Mouse (Mus musculus) layer of hippocampus, adult 2 months (tissue): ENCODE measurements around the gene Nupr1. TPM values are rescaled to one million over a fixed set of nuclear protein-coding genes. Genes with fewer than 3 reads are reported as not detected.

Experiments used
- DNase-seq, 2 experiments: peaks; one replicate each; pipeline ENCODE4 v3.0.0; 2022; ENCODE audit warnings: low spot score in 2 of 2
- H3K27ac ChIP-seq: fragments of 200-600 bp; 2 replicates; pipeline ENCODE4 v1.8.1; 2022
- H3K4me3 ChIP-seq: fragments of 200-600 bp; 2 replicates; pipeline ENCODE4 v1.8.1; 2022; ENCODE audit warnings: mild to moderate bottlenecking
- CTCF ChIP-seq: fragments of 200-600 bp; conservative IDR thresholded peaks from 2 replicates; pipeline ENCODE4 v1.8.1; 2022; ENCODE audit warnings: antibody characterized with exemption, mild to moderate bottlenecking, moderate library complexity
- total RNA-seq, 2 experiments: library from RNA; stranded (reverse); gene quantifications; 2 replicates each; pipeline ENCODE4 v1.2.3; 2021

Gene Nupr1
- total RNA-seq, 2 experiments from 2014 or later: 10.3 to 12.2 TPM

DNA sequence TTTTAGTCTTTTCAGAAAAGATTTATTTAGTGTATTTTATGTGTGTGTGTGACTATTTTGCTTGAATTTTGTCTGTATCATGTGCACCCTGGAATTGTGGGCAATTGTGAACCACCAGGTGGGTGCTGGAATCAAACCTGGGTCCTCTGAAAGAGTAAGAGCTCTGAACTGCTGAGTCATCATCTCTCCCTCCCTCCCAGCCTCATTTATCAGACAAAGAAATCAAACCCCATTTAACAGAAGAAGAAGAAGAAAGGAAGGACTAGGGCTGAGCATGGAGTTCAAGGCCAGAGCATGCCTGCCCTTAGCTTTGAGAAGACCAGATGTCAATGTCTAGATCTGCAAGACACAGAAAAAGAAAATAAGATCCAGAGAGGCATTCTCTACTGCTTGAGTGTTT is 4.7 kb upstream of the Nupr1 start:
- no peak for TF ChIP-seq CTCF
- no peak overlapping the region for H3K27ac ChIP-seq
- no peak overlapping the region for H3K4me3 ChIP-seq
- no peak for DNase-seq

- Histone ChIP-seq H3K4me3 (no peak overlapping the region), H3K27ac (no peak overlapping the region)
- no peak for DNase-seq
- no peak for TF ChIP-seq CTCF
These were observed 1.8 kb upstream of the Nupr1 start for GRCm38 (mm10) chr7:126632478-126632877.

GRCm38 (mm10) chr7:126629915-126630314 is 746 bp downstream of the Nupr1 start:
- Histone ChIP-seq H3K27ac (no peak overlapping the region), H3K4me3 (no peak overlapping the region)
- DNase-seq: no peak
- TF ChIP-seq CTCF: no peak

- Histone ChIP-seq H3K27ac (no peak overlapping the region), H3K4me3 (no peak overlapping the region)
- no peak for TF ChIP-seq CTCF
- DNase-seq: no peak
These were observed 2.5 kb downstream of the Nupr1 start for GRCm38 (mm10) chr7:126628111-126628510.

DNA sequence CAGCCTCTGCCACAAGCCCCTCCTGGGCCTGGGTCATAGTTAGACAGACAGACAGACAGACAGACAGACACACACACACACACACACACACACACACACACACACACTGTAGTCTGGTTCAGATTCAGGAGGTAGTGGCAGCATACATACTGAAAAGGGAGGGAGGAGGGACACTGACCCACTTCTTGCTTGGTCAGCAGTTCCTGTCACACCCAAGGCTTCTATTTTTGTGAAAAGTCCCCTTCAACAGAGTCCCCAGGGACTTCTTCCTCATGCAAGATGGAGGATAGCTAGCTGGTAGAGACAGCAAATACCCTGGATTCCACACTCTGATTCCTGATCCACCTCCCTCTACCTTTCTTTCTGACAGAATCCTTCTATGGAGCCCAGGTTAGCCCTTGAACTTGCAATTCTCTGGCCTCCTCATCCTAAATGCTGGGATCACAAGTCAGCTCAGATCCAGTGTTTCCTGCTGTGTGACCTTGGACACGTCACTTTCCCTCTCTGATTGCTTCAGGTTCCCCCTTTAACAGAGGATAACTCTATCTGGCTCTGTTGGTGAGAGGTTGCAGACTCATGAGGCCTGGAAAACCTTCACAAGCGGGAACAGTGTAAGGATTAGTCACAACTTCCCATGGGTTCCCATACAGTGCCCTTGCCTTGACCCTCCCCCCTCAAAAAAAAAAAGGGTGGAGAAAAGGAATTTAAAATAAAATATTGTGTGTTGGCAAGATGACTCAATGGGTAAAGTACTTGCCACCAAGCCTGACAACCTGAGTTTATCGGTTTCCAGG is 4.7 kb downstream of the Nupr1 start:
- no peak for TF ChIP-seq CTCF
- no peak overlapping the region for H3K4me3 ChIP-seq
- DNase-seq: no peak
- 0 out of 2 replicates have a peak overlapping the region, but pooled peaks have one; percentile 7 for H3K27ac ChIP-seq

DNA sequence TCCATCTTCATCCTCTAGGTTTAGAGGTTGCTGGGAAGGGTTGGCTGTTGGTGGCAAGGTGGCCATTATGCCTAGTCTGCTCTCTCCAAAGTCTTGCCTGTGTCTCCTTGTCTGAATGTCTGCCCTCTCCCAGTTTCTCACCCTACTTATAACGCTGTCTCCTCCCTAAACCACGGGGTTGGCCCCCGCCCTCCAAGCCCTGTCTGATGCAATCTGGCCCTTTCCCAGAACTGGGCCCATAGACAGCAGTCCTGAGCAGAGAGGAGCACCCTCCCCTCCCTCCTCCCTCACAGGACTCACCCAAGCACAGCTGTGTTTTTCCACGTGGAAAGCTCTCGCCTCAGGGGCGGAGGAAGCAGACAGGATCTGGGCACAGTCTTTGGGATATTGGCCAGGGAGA is 5.3 kb downstream of the Nupr1 start:
- peak overlapping the region; percentile 4; the same call in 1 of the 2 replicates for H3K4me3 ChIP-seq
- DNase-seq: peak; percentile 12 to 27
- TF ChIP-seq CTCF: no peak
- H3K27ac ChIP-seq: peak overlapping the region; percentile 36; the same call in 1 of the 2 replicates

DNA sequence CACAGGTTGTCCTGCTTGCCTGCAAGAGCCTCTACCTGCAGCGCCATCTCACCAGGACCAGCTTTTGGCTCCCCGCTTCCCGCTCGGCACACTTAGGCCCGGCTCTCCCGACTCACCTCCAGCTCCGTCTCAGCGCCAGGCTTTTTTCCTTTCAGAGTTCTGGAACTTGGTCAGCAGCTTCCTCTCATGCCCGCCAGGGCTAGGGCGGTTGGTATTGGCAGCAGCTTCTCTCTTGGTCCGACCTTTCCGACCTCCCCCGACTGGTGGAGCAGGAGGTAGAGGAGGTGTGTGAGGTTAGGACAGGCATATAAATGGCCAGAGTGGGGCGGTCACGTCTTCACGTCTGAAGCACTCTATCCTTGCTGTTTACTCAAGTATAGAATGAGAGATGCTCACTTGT is 5.9 kb downstream of the Nupr1 start:
- H3K27ac ChIP-seq: peak overlapping the region; percentile 36; the same call in 1 of the 2 replicates
- peak overlapping the region; percentile 4; the same call in 1 of the 2 replicates for H3K4me3 ChIP-seq
- no peak for DNase-seq
- TF ChIP-seq CTCF: no peak; the same call in 1 of the 2 replicates

DNA sequence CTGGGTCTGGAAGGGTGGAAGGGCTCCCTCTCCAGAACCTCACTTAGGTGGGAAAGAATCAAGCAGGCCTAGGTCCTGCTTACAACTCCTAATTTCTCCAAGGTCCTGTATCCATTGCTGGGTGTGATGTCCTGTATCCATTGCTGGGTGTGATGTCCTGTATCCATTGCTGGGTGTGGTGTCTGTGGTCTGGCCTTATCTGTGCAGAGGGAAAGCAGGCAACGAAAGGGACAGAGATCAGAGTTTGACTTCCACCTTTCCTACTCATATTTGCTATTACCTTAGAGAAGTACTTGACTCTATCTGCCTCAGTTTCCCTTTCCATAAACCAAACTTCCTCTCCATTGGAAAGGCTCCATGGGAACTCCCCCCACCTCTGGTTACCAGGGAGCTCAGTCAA is 7.3 kb downstream of the Nupr1 start:
- no peak overlapping the region for H3K4me3 ChIP-seq
- TF ChIP-seq CTCF: no peak

GRCm38 (mm10) chr7:126621452-126622359 is 9.0 kb downstream of the Nupr1 start:
- TF ChIP-seq CTCF: no peak

More for the DNA sequence above, 7.3 kb downstream of the Nupr1 start:
- no peak for DNase-seq
- no peak overlapping the region for H3K27ac ChIP-seq

GRCm38 (mm10) chr7:126619559-126620275 is 10.9 kb downstream of the Nupr1 start:
- no peak for TF ChIP-seq CTCF
- Histone ChIP-seq H3K27ac (no peak overlapping the region), H3K4me3 (no peak overlapping the region)
- DNase-seq: no peak

More at GRCm38 (mm10) chr7:126621452-126622359, 9.0 kb downstream of the Nupr1 start:
- DNase-seq: no peak
- H3K27ac ChIP-seq: no peak overlapping the region
- no peak overlapping the region for H3K4me3 ChIP-seq

DNA sequence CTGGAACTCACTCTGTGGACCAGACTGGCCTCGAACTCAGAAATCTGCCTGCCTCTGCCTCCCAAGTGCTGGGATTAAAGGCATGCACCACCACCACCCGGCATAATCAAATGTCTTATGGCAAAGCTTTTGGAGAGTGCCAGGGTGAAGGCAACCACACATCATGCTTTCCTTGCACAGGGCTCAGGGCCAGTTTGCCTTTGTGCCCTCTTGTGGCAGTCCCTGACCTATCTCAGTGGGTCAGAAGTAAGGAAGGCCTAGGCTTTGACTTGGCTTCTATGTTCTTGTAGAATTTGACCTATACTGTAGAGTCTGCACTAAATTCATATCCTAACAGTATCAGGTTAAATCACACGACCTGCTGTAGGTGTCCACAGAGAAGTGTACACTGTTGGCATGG is 14.0 kb downstream of the Nupr1 start:
- DNase-seq: no peak
- H3K4me3 ChIP-seq: no peak overlapping the region
- peak; percentile 21; the same call in 1 of the 2 replicates for TF ChIP-seq CTCF
- H3K27ac ChIP-seq: no peak overlapping the region

DNA sequence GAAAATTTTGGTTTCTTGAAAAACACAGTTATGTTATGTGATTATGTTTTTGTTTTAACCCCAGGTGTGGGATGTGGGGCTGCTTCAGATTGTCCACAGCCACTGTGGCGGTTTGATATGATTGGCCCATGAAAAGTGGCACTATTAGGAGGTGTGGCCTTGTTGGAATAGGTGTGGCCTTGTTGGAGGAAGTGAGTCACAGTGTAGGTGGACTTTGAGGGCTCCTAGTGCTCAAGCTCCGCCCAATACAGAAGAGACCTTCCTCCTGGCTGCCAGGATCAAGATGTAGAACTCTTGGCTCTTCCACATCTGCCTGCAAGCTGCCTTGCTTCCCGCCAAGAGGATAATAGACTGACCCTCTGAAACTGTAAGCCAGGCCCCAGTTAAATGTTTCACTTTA is 17.9 kb downstream of the Nupr1 start:
- TF ChIP-seq CTCF: no peak
- DNase-seq: no peak
- no peak overlapping the region for H3K27ac ChIP-seq
- H3K4me3 ChIP-seq: no peak overlapping the region

DNA sequence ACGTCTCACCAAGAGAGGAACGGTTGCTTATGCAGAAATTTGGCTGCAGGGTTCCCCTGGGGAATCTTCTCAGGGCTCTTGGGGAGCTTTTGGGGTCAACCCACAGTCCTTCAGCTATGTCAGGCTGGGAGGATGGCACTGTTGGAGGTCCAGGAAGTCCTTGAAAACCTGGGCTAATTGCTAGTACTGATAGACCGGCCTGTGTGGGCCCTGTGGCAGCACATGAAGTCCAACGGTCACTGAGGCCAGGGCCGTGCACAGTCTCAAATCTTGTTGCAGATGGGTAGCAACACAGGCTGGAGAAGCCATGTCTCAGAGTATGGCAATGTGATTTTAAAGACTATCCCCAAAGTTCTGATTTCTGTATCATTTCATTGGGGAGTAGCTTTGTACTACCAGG is 22.9 kb downstream of the Nupr1 start:
- no peak for DNase-seq
- Histone ChIP-seq H3K27ac (no peak overlapping the region), H3K4me3 (no peak overlapping the region)
- TF ChIP-seq CTCF: no peak
